Mouse (Mus musculus) heart, postnatal 0 days (tissue): Measurements from ENCODE around the gene Slc17a7.

Source experiments
- CTCF ChIP-seq: IDR thresholded peaks from 2 replicates; pipeline ENCODE4 v1.5.1; 2016; ENCODE audit warnings: antibody characterized with exemption, control low read depth, low read depth
- EP300 ChIP-seq: IDR thresholded peaks from 2 replicates; pipeline ENCODE4 v1.6.1; 2016; ENCODE audit warnings: antibody characterized with exemption, low read depth

GRCm38 (mm10) chr7:45153586-45153985, 10.2 kb upstream of the Slc17a7 start:
- TF ChIP-seq CTCF (no peak), EP300 (no peak)
